Mouse (Mus musculus) heart, embryonic 15.5 days (tissue): ENCODE results near the gene Pitpna. TPM values are rescaled to one million over a fixed set of nuclear protein-coding genes. Genes with fewer than 3 reads are reported as not detected.

ENCODE experiments used
- ATAC-seq: fragments of 200-750 bp; cut with Nextera tagmentation; replicated peaks from 2 replicates; pipeline ENCODE4 v1.8.0; 2017; ENCODE audit warnings: low read depth, moderate TSS enrichment; ENCODE audit not compliant: insufficient number of reproducible peaks, insufficient read depth, low FRiP score
- H3K27ac ChIP-seq: fragments of 300-500 bp; sonication (generic); 2 replicates; pipeline ENCODE4 v1.5.1; 2015; ENCODE audit warnings: mild to moderate bottlenecking, inconsistent platforms
- H3K27me3 ChIP-seq: fragments of 300-500 bp; sonication (generic); 2 replicates; pipeline ENCODE4 v1.6.1; 2015; ENCODE audit warnings: inconsistent platforms
- H3K36me3 ChIP-seq: fragments of 300-500 bp; sonication (generic); 2 replicates; pipeline ENCODE4 v1.6.1; 2015; ENCODE audit warnings: mild to moderate bottlenecking, inconsistent platforms
- H3K4me1 ChIP-seq: fragments of 300-500 bp; sonication (generic); replicated peaks from 2 replicates; pipeline ENCODE4 v1.6.1; 2015; ENCODE audit warnings: inconsistent platforms
- H3K4me2 ChIP-seq: fragments of 300-500 bp; sonication (generic); 2 replicates; pipeline ENCODE4 v1.6.1; 2015; ENCODE audit warnings: inconsistent platforms, mild to moderate bottlenecking, moderate library complexity
- H3K4me3 ChIP-seq: fragments of 300-500 bp; sonication (generic); 2 replicates; pipeline ENCODE4 v1.5.1; 2015; ENCODE audit warnings: mild to moderate bottlenecking, inconsistent platforms
- H3K9ac ChIP-seq: fragments of 300-500 bp; sonication (generic); 2 replicates; pipeline ENCODE4 v1.6.1; 2015; ENCODE audit warnings: mild to moderate bottlenecking, inconsistent platforms
- H3K9me3 ChIP-seq: fragments of 300-500 bp; sonication (generic); replicated peaks from 2 replicates; pipeline ENCODE4 v1.6.1; 2016; ENCODE audit warnings: inconsistent platforms
- WGBS: fragments of 180-500 bp; shearing (Covaris S2); methylation state at CpG from one replicate; pipeline ENCODE4 v1.1.7; 2015; ENCODE audit warnings: mixed read lengths; 5-methylcytosine and 5-hydroxymethylcytosine counted together
- polyA plus RNA-seq: library from polyadenylated mRNA; unstranded; fragments of >200 nt; fragmentation: Nextera tagmentation; extraction: Ambion mirVana; gene quantifications from 2 replicates; pipeline ENCODE4 v1.2.1, GENCODE M21; 2015

The Pitpna gene
- polyA plus RNA-seq, 1 experiment from 2014 or later, result 63.4 TPM

DNA sequence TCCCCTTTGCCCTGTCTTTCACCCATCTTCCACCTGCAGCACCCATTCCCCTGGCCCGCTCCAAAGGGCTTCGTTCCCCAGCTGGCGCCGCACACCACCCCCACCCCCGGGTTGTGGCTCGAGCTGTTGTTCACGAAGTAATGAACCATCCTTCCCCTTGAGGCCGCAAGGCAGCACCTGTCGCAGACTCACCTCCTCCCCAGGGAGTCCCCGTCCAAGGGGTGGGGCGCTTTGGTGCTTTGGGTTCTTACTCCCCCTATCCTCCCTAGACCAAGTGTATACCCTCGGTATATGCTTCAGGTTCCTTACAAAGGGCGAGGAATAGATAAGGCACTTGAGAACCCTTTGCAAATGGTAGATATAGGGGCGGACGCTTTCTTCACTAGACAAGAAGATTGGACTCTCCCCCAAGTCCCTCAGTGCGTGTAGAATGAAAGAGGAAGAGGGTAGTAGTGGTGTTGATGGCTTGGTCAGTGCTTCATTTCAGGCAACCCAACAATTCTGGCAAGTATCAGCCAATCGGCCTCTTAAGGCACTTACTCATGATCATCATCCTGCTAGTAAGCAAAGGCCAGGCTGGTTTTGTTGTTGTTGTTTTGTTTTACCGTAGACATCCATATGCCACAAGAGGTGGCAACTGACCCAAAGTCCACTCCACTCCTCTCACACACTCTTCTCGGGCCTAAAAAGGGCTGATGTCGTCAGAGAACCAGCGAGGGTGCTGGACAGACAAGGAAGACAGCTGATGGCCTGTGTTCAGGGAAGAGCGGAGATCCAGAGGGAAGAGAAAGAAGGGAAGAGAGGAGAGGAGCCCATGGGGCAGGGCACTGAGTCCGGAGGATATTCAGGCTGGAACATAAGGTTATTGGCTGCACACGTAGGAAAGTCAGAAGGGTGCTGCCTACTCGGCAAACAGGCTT, 66.8 kb downstream of the Pitpna start:
- 34% methylated on average over 25 of the region's 25 CpGs for WGBS
- Histone ChIP-seq H3K9me3 (no peaks in the 10 kb centered on the region), H3K4me3 (peak overlapping the region; percentile 80), H3K27ac (peak overlapping the region; percentile 94), H3K4me1 (peaks cover 63% of the 10 kb centered on the region), H3K27me3 (no peaks in the 10 kb centered on the region), H3K4me2 (peak overlapping the region; percentile 86), H3K36me3 (peaks cover 23% of the 10 kb centered on the region), H3K9ac (peak overlapping the region; percentile 82)
- ATAC-seq, result no peak

DNA sequence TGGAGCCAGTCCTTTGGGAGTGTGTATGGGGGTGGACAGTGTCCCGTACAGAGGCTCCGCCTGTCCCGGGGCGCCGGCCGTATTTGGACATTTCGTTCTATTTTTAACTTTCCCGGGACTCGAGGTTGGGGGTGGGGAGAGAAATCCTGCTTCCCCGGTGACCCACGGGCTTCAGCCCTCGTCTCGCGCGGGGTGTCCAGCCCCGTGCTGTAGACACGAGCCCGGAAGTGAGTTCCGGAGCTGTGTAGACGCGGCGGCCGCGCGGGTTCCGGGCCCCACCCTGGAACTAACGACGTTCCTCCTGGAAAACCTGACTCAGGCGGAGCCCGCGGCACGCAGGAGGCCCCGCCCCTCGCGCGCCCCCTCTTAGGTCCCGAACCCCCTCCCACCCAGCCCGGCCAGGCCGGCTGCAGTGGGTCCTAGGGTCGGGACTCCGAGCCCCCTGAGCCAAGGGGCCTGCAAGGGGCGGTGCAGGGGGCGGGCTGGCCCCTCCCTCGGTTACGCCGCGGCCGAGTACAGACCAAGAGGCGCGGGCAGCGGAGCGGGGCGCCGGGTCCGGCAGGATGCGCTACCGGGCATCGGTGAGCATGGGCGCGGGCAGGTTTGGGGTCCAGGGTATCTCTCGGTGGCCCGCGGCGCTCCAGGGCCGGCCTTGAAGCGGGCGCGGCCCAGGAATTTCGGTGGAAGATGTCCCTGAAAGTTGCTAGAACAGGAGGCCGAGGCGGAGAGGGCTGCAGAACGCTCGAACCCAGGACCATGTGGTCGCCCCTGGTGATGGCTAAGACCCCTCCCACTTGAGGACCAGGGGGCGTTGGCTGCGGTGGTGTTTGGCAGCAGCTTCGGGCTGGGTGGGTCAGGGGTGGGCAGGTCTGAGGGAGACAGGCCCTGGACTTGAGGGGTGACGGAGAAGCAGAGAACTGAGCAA, 68.0 kb downstream of the Pitpna start:
- Histone ChIP-seq H3K27ac (peak overlapping the region; percentile 94), H3K36me3 (peaks cover 32% of the 10 kb centered on the region), H3K27me3 (no peaks in the 10 kb centered on the region), H3K9ac (peak overlapping the region; percentile 82), H3K4me2 (peak overlapping the region; percentile 86), H3K4me3 (peak overlapping the region; percentile 80), H3K9me3 (no peaks in the 10 kb centered on the region), H3K4me1 (peaks cover 56% of the 10 kb centered on the region)
- ATAC-seq, result peak; percentile 50
- under 1% methylated on average over 78 of the region's 78 CpGs for WGBS

DNA sequence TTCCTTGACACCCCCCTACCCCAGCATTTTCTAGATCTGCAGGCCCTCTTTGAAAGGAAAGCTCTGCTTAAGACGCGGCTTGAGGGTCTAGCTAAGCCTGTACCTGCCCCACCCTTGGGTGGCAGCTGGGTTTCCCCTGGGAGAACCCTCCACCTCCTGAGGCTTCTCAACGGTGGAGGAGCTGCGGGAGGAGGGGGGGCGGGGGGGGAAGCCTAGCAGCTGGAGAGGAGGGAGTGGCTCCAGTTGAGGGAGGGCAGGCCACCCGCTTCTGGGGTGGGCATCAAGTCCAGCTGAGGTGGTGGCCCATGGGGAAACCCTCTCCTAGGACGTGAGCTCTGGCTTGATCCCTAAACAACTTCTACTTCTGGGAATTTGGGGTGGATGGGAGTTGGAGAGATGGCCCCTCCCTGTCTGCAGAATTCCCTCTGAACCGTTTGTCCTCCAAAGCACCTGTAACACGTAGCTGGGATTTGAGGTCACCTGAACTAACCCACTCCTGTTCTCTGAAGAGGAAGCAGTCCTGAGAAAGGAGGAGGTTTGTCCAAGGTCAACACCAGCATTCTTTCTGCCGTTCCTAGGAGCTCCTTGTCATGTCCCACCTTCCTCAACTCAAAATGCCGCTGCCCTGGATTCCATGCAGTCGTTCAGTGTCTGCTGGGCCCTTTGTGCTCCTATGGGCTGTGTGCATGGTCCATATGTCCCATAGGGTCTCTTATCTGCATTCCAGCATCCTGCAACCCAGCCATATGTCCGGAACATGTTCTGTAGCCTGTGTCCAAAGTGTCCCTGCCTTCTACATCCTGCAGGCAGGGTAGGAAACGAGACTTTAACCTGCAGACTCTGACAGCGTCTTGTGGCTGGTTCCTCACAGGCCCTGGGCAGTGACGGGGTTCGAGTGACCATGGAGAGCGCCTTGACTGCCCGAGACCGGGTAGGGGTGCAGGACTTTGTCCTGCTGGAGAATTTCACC, 69.0 kb downstream of the Pitpna start:
- no peaks in the 10 kb centered on the region for H3K27me3 ChIP-seq
- H3K9ac ChIP-seq, result peak overlapping the region; percentile 82
- H3K36me3 ChIP-seq, result peaks cover 42% of the 10 kb centered on the region
- WGBS, result 39% methylated on average over 20 of the region's 20 CpGs
- H3K4me1 ChIP-seq, result peaks cover 52% of the 10 kb centered on the region
- H3K9me3 ChIP-seq, result no peaks in the 10 kb centered on the region
- H3K4me3 ChIP-seq, result peak overlapping the region; percentile 80
- H3K27ac ChIP-seq, result peak overlapping the region; percentile 94
- ATAC-seq, result no peak
- peak overlapping the region; percentile 86 for H3K4me2 ChIP-seq

DNA sequence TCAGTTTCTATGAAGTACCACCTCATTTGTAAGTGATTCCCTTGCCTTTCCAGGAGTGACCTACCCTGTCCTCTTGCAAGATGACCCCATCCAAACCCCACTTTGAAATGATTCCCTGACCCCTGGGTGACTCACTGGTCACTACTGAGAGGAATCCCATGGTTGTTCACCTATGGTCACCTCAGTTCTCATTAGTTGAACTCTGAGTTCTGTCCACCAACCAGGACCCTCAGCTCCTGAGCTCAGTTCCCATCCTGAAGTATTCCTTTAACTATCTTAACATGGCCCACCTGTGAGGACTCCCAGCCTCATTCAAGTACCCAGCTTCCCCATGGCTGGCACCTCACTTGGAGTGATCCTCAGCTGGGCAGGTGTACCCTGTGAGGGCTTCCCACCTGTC, 69.9 kb downstream of the Pitpna start:
- Histone ChIP-seq H3K4me1 (peaks cover 44% of the 10 kb centered on the region), H3K4me2 (no peak overlapping the region), H3K9ac (no peak overlapping the region), H3K4me3 (no peak overlapping the region), H3K27me3 (no peaks in the 10 kb centered on the region), H3K9me3 (no peaks in the 10 kb centered on the region), H3K36me3 (peaks cover 52% of the 10 kb centered on the region), H3K27ac (no peak overlapping the region)
- no peak for ATAC-seq

- Histone ChIP-seq H3K36me3 (peaks cover 56% of the 10 kb centered on the region), H3K4me3 (no peak overlapping the region), H3K4me2 (no peak overlapping the region), H3K9me3 (no peaks in the 10 kb centered on the region), H3K27me3 (no peaks in the 10 kb centered on the region), H3K9ac (no peak overlapping the region), H3K27ac (no peak overlapping the region), H3K4me1 (peaks cover 39% of the 10 kb centered on the region)
- WGBS, result 91% methylated on average over 13 of the region's 13 CpGs
- ATAC-seq, result no peak
Observed at GRCm38 (mm10) chr11:75658311-75658710, 70.4 kb downstream of the Pitpna start.

DNA sequence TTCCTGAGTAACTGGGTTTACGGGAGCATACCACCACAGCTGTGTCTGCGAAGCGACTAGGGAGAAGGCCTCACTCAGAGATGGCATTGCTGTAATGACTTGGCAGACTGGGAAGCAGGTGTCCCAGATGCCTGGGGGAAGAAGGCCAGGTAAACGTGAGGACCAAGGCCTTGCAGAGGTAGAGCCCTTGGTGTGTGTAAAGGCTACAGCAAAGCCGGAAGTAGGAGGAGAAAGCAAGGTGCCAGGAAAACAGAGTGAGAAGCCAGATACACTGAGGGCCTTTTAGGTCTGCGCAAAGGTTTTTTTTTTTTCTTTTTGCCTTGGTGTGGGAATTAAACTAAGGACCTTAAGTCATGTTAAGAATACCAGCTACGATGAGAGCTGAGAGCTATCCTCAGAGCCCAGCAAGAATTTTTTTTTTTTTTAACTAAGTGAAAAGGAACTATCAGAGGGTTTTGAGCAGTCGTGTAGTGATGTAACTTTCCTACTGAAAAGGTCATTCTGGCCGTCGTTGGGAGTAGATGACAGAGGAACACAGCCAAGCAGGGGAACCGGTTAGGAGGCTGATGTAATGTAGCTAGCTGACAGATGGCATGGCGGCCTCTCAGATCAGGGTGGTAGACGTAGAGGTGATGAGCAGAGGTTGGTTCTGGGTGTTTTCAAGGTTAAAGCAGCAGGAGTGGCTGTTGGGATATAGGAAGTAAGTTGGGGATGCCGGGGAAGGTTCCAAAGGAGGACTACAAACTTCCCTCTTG, 71.3 kb downstream of the Pitpna start:
- Histone ChIP-seq H3K4me2 (no peak overlapping the region), H3K9me3 (no peaks in the 10 kb centered on the region), H3K4me3 (no peak overlapping the region; the same call in 1 of the 2 replicates), H3K36me3 (peaks cover 65% of the 10 kb centered on the region), H3K9ac (no peak overlapping the region), H3K27ac (no peak overlapping the region), H3K27me3 (no peaks in the 10 kb centered on the region), H3K4me1 (peaks cover 30% of the 10 kb centered on the region)
- WGBS, result 74% methylated on average over 14 of the region's 14 CpGs
- no peak for ATAC-seq

- Histone ChIP-seq H3K27ac (no peak overlapping the region), H3K9me3 (no peaks in the 10 kb centered on the region), H3K9ac (no peak overlapping the region), H3K4me1 (peaks cover 21% of the 10 kb centered on the region), H3K4me3 (no peak overlapping the region), H3K4me2 (no peak overlapping the region), H3K36me3 (peaks cover 72% of the 10 kb centered on the region), H3K27me3 (no peaks in the 10 kb centered on the region)
- ATAC-seq, result no peak
- WGBS, result 91% methylated on average over 12 of the region's 12 CpGs
Observed at GRCm38 (mm10) chr11:75660081-75660590, 72.2 kb downstream of the Pitpna start.

DNA sequence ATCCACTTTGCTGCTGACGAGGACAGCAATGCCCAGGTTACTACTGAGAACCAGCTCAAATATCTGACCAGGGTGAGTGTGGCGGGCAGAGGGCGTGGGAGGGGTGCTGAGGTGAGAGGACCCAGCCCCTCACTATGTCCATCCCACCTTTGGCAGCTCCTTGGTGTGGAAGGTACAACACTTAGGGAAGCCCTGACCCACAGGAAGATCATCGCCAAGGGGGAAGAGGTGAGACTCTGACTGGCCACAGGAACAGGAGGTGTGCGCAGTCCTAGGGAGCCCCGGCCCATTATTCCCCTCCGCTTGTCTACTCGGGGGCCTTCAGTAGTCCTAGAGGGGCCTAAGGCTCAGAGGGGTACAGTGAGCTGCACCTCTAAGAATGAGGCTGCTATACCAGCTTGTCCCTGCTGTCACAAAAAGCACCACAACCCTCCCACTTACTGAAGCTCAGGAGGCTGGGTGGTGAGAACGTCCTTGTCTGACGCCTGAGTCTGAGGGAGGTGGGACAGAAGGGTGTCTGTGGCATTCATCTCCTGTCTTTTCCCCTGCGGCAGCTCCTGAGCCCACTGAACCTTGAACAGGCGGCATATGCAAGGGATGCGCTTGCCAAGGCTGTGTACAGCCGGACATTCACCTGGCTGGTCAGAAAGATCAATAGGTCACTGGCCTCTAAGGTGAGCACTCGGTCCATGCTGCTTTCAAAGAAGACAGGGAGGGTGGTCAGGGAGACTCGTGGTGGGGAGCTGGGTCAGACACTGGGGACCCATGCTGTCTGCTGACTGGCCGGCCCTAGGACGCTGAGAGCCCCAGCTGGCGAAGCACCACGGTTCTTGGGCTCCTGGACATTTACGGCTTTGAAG, 73.3 kb downstream of the Pitpna start:
- H3K4me3 ChIP-seq, result no peak overlapping the region
- no peaks in the 10 kb centered on the region for H3K9me3 ChIP-seq
- no peak overlapping the region for H3K4me2 ChIP-seq
- H3K27ac ChIP-seq, result no peak overlapping the region
- H3K9ac ChIP-seq, result no peak overlapping the region
- WGBS, result 90% methylated on average over 21 of the region's 21 CpGs
- peaks cover 16% of the 10 kb centered on the region for H3K4me1 ChIP-seq
- ATAC-seq, result no peak
- H3K36me3 ChIP-seq, result peaks cover 82% of the 10 kb centered on the region
- H3K27me3 ChIP-seq, result no peaks in the 10 kb centered on the region

DNA sequence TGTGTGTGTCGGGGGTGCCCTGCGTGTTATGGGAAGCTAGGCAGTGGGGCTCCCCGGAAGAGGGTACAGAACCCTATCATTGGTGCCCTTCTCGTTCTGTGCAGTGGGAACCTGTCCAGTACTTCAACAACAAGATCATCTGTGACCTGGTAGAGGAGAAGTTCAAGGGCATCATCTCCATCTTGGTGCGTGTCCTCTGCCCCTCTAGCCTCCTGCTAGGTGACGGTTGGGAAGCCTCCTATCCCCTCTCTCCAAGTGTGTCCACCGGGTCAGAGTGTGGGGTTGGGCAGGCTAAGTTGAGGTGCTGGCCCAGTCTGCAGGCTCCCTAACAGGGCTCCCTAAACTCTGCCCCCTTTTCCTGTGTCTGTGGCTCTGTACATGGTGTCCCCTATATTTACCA, 74.2 kb downstream of the Pitpna start:
- no peak overlapping the region for H3K4me3 ChIP-seq
- H3K4me1 ChIP-seq, result peaks cover 6% of the 10 kb centered on the region
- H3K4me2 ChIP-seq, result no peak overlapping the region
- H3K36me3 ChIP-seq, result peaks cover 91% of the 10 kb centered on the region
- H3K27me3 ChIP-seq, result no peaks in the 10 kb centered on the region
- H3K9ac ChIP-seq, result no peak overlapping the region
- H3K9me3 ChIP-seq, result no peaks in the 10 kb centered on the region
- no peak for ATAC-seq
- H3K27ac ChIP-seq, result no peak overlapping the region
- 85% methylated on average over 7 of the region's 7 CpGs for WGBS
